Mouse (Mus musculus): ENCODE results near the gene Lactb. TPM values are rescaled to one million over a fixed set of nuclear protein-coding genes. Genes with fewer than 3 reads are reported as not detected.
A peak's percentile ranks its signal among the peaks of the same experiment; 100 is the strongest.

Gene Lactb
- total and polyA plus RNA-seq, 3 experiments: 27.0 to 108 (median 36.9) TPM

DNA sequence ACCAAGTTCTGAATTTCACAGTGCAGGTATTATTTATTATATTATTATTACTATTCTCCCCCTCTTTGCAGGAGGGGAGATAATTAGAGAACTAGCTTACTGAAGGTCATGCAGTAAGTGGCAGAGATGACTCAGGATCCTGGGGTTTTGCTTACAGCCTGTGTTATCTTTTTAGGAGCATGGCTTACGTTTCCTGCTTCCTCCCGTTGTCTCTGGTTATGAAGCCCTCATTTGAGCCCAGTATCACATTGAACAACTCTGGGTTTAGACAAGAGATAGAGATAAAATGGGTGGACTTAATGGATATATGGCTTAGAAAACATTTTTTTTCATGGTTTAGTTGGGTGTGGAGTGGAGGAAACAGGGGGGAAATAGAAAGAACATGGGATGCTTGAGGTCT, 38.2 kb upstream of the Lactb start (continued):
- TF ChIP-seq EP300 (IDR thresholded peaks at IDR 0.05; ENCODE audit: low read depth in 1 of 2, low read length in 2 of 2): peak; percentile 96 to 98
- no peak for TF ChIP-seq POLR2A (IDR thresholded peaks at IDR 0.05; ENCODE audit: control insufficient read depth in 1 of 2, insufficient read depth in 1 of 2, low read depth in 1 of 2, low read length in 2 of 2, poor library complexity in 1 of 2)

DNA sequence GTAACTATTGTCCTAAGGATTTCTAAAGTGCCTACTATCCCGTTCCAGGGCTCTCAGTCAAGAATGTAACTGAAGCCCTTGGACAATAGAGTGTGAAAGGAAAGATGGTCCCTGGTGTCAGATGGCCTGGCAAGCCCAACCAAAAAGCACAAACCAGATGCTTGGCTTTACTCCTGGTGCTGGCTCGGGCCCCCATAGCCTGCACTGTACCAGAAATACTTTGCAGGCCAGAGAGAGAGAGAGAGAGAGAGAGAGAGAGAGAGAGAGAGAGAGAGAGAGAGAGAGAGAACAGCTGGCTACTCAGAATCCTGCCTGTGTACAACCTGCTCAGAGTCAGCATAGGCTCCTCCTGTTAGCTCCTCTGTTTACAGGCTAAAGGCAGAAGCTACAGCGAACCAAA, 37.2 kb upstream of the Lactb start:
- H3K79me2 ChIP-seq (ENCODE audit: control insufficient read depth, insufficient read depth, low read length, poor library complexity): no peaks in the 10 kb centered on the region
- H3K4me1 ChIP-seq (ENCODE audit: control insufficient read depth in 1 of 2, insufficient read depth in 2 of 2, low read length in 2 of 2): peaks cover 7 to 42% of the 10 kb centered on the region in 2 experiments
- no peaks in the 10 kb centered on the region for H3K27me3 ChIP-seq (ENCODE audit: control insufficient read depth in 1 of 2, insufficient read depth in 2 of 2, low read length in 2 of 2)
- DNase-seq (ENCODE audit: low read depth, low spot score): no peak
- no peaks in the 10 kb centered on the region for H3K9me3 ChIP-seq (replicated peaks; ENCODE audit: insufficient read depth, low read length)
- TF ChIP-seq JUND (IDR thresholded peaks at IDR 0.05; ENCODE audit: low read depth, low read length): peak; percentile 92
- TF ChIP-seq CHD2 (IDR thresholded peaks at IDR 0.05; ENCODE audit: low read length): no peak
- no peak overlapping the region for H3K4me3 ChIP-seq (ENCODE audit: control insufficient read depth in 1 of 2, insufficient read depth in 1 of 2, low read depth in 2 of 2, low read length in 2 of 2)
- H3K9ac ChIP-seq (ENCODE audit: control insufficient read depth, low read depth, low read length, poor library complexity, severe bottlenecking): no peak overlapping the region
- peak overlapping the region; percentile 89 for H3K27ac ChIP-seq (ENCODE audit: control insufficient read depth, low read depth, low read length)
- H3K36me3 ChIP-seq (ENCODE audit: control insufficient read depth in 1 of 2, insufficient read depth in 2 of 2, low read length in 2 of 2): peaks cover 0 to 34% of the 10 kb centered on the region in 2 experiments; a peak in 2 of 4 replicates

DNA sequence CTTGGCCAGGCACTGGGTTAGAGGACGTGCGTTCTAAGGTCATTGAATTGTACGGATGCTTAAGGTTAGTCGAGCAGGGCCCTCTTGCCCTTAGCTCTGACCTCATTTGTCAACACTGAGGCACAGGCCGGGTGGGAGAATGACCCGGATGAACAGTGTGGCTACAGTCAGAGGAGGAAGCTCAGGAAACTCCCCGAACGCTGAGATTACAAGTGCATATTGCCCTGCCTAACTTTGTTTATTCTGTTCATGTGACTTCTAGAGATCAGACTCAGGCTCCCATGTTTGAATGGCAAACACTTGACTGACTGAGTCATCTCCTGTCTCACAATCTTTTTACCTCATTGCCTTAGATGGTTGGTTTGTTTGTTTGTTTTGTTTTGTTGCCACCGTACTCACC, 36.2 kb upstream of the Lactb start:
- Histone ChIP-seq H3K79me2 (ENCODE audit: control insufficient read depth, insufficient read depth, low read length, poor library complexity) (no peaks in the 10 kb centered on the region), H3K27ac (ENCODE audit: control insufficient read depth, low read depth, low read length) (no peak overlapping the region), H3K9ac (ENCODE audit: control insufficient read depth, low read depth, low read length, poor library complexity, severe bottlenecking) (no peak overlapping the region), H3K4me3 (ENCODE audit: control insufficient read depth in 1 of 2, insufficient read depth in 1 of 2, low read depth in 2 of 2, low read length in 2 of 2) (no peak overlapping the region), H3K4me1 (ENCODE audit: control insufficient read depth in 1 of 2, insufficient read depth in 2 of 2, low read length in 2 of 2) (peaks cover 7 to 42% of the 10 kb centered on the region in 2 experiments), H3K27me3 (ENCODE audit: control insufficient read depth in 1 of 2, insufficient read depth in 2 of 2, low read length in 2 of 2) (no peaks in the 10 kb centered on the region), H3K36me3 (ENCODE audit: control insufficient read depth in 1 of 2, insufficient read depth in 2 of 2, low read length in 2 of 2) (peaks cover 0 to 34% of the 10 kb centered on the region in 2 experiments; a peak in 2 of 4 replicates), H3K9me3 (replicated peaks; ENCODE audit: insufficient read depth, low read length) (no peaks in the 10 kb centered on the region)
- peak; percentile 21 for DNase-seq (ENCODE audit: low read depth, low spot score)
- no peak for TF ChIP-seq RCOR1 (IDR thresholded peaks at IDR 0.05; ENCODE audit: low read depth, low read length)
- no peak for TF ChIP-seq E2F4 (IDR thresholded peaks at IDR 0.05; ENCODE audit: borderline replicate concordance, low read depth, low read length)
- TF ChIP-seq ZC3H11A (IDR thresholded peaks at IDR 0.05; ENCODE audit: low read depth, low read length): no peak
- TF ChIP-seq SMC3 (IDR thresholded peaks at IDR 0.05; ENCODE audit: low read depth, low read length): no peak
- TF ChIP-seq POLR2AphosphoS2 (IDR thresholded peaks at IDR 0.05; ENCODE audit: low read length): no peak
- no peak for TF ChIP-seq TAL1 (IDR thresholded peaks at IDR 0.05; ENCODE audit: low read length)
- no peak for TF ChIP-seq GATA1 (IDR thresholded peaks at IDR 0.05; ENCODE audit: low read depth, low read length)
- no peak for TF ChIP-seq MEF2A (IDR thresholded peaks at IDR 0.05; ENCODE audit: extremely low read depth, insufficient replicate concordance, low read depth, low read length, poor library complexity, severe bottlenecking)
- TF ChIP-seq GABPA (IDR thresholded peaks at IDR 0.05; ENCODE audit: low read depth, low read length): no peak
- no peak for TF ChIP-seq NRF1 (IDR thresholded peaks at IDR 0.05; ENCODE audit: insufficient read depth, low read depth, low read length, poor library complexity, severe bottlenecking)
- TF ChIP-seq ZKSCAN1 (IDR thresholded peaks at IDR 0.05; ENCODE audit: low read depth, low read length): no peak
